In the genomic region with DNA sequence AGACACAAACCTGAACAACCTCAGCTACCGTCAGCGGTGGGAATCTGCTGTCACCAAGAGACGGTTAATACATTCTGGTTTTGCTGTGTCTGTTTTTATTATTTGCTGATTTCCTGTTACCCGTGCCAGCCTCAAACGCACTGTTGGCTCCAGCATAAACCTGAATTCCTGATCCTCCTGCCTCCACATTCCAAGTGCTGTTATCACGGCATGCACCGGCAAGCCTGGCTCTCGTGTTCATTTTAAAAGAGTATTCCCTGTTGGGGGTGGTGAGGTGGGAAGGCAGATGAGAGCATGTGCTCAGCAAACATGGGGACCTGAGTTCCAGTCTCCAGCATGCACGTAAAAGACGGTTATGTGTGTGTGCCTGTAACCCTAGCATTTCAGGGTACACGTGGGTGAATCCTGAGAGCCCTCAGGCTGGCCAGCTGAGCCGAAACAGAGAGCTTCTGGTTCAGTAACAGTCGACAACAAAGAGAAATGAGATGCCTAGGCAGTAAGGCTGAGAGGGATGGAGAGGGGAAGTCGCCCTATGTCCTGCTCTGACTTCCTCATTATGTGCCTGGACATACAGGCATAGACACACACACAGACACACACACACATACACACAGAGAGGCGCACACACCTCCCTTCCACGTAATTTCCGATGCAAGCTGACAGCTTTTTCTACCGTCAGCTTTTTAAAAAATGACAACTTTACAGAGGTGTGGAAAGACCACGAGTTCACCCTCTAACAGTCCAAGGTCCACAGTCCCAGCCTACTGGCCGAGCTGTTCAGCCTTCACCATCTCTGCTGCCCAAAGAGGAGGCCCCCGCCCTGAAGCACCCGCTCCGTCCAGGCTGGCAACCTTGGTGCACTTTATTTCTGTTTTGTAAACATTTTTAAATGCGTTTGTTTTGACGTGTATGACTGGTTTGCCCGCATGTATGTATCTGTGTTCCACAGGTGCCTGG, we compare ENCODE assay signal across 15 mouse cellular contexts.
A peak's percentile ranks its signal among the peaks of the same experiment; 100 is the strongest.
DNase-seq lines count a peak whose midpoint lies in the region; ATAC-seq and TF ChIP-seq lines count a peak whose summit lies in the region.
"Had no signal": no experiment of that assay in that cellular context is flagged by ENCODE, and none has a peak within 500 bp of the region (broad histone marks: within the 10 kb centered on the region; RNA-seq: fewer than 3 reads in every experiment).

No protein-coding gene starts in this region.

- H3K27me3 ChIP-seq in heart, embryonic 14.5 days (ENCODE audit: control insufficient read depth, insufficient read depth, low read length): no peaks in the 10 kb centered on the region
- no peaks in the 10 kb centered on the region for H3K27me3 ChIP-seq in heart, embryonic 12.5 days (replicated peaks)
- no peaks in the 10 kb centered on the region for H3K27me3 ChIP-seq in kidney, postnatal 0 days (ENCODE audit: insufficient read depth, low read length)
- H3K27me3 ChIP-seq in splenic B cell, adult 2 months (ENCODE audit: control insufficient read depth, insufficient read depth, low read length, poor library complexity, severe bottlenecking): no peaks in the 10 kb centered on the region
- no peaks in the 10 kb centered on the region for H3K27me3 ChIP-seq in forebrain, embryonic 14.5 days (replicated peaks; ENCODE audit: control insufficient read depth, insufficient read depth, low read length)

- ATAC-seq in heart, embryonic 14.5 days (ENCODE audit: insufficient number of reproducible peaks, insufficient read depth, low FRiP score, low read depth): no peak
- no peak; the same call in 1 of the 2 replicates for ATAC-seq in heart, embryonic 12.5 days (ENCODE audit: insufficient number of reproducible peaks, low FRiP score)
- peak; percentile 78 for ATAC-seq in kidney, postnatal 0 days (replicated peaks; ENCODE audit: low FRiP score, low read depth)
- ATAC-seq in activated CD4-positive, CD25-positive, alpha-beta regulatory T cell, adult 4 months: no peak
- no peak for ATAC-seq in forebrain, embryonic 14.5 days
- ATAC-seq: forebrain, postnatal 0 days; midbrain, embryonic 13.5 days had no signal

- TF ChIP-seq CTCF in kidney, postnatal 0 days (IDR thresholded peaks at IDR 0.05; ENCODE audit: low read depth): no peak

- peak; percentile 9 for DNase-seq in right cerebral cortex, postnatal 25 days
- DNase-seq in right cerebral cortex, postnatal 14 days: no peak
- DNase-seq in kidney, postnatal 0 days (ENCODE audit: low spot score): no peak
- peak; percentile 7 for DNase-seq in splenic B cell, adult 2 months (ENCODE audit: low read depth, low spot score)
- DNase-seq in forebrain, embryonic 14.5 days (ENCODE audit: low spot score): no peak
- DNase-seq: adrenal gland, adult 8-10 months; forebrain, postnatal 0 days; heart, adult 18-20 months; lung, adult 18-20 months; thymus, adult 2 months had no signal

- H3K4me1 ChIP-seq in heart, embryonic 14.5 days (ENCODE audit: control insufficient read depth in 2 of 2, insufficient read depth in 2 of 2, low read length in 2 of 2): peaks cover 22 to 27% of the 10 kb centered on the region in 2 experiments
- H3K4me1 ChIP-seq in heart, embryonic 12.5 days (replicated peaks): peaks cover 41% of the 10 kb centered on the region
- peaks cover 10% of the 10 kb centered on the region for H3K4me1 ChIP-seq in kidney, postnatal 0 days (replicated peaks; ENCODE audit: insufficient read depth, low read length)
- H3K4me1 ChIP-seq in forebrain, embryonic 14.5 days (ENCODE audit: control insufficient read depth, insufficient read depth, low read length): no peaks in the 10 kb centered on the region

- H3K36me3 ChIP-seq in heart, embryonic 14.5 days (ENCODE audit: control insufficient read depth, insufficient read depth, low read length): no peaks in the 10 kb centered on the region
- H3K36me3 ChIP-seq in heart, embryonic 12.5 days: no peaks in the 10 kb centered on the region
- H3K36me3 ChIP-seq in kidney, postnatal 0 days (ENCODE audit: insufficient read depth, low read length): no peaks in the 10 kb centered on the region
- H3K36me3 ChIP-seq in splenic B cell, adult 2 months (ENCODE audit: control insufficient read depth, insufficient read depth, low read length, poor library complexity, severe bottlenecking): 0 out of 2 replicates have a peak, but pooled peaks cover 5% of the 10 kb centered on the region
- H3K36me3 ChIP-seq in forebrain, embryonic 14.5 days (ENCODE audit: control insufficient read depth, insufficient read depth, low read length): no peaks in the 10 kb centered on the region
- H3K36me3 ChIP-seq: midbrain, embryonic 13.5 days had no signal

- no peak overlapping the region for H3K4me3 ChIP-seq in heart, embryonic 14.5 days (ENCODE audit: control insufficient read depth in 1 of 2, insufficient read depth in 1 of 2, low read depth in 1 of 2, low read length in 2 of 2)
- H3K4me3 ChIP-seq in heart, embryonic 12.5 days: no peak overlapping the region
- H3K4me3 ChIP-seq in kidney, postnatal 0 days (replicated peaks; ENCODE audit: low read depth, low read length): no peak overlapping the region
- no peak overlapping the region for H3K4me3 ChIP-seq in forebrain, embryonic 14.5 days (ENCODE audit: low read depth, low read length)
- H3K4me3 ChIP-seq: left cerebral cortex, adult 2 months; midbrain, embryonic 13.5 days had no signal

- H3K4me2 ChIP-seq in heart, embryonic 14.5 days (ENCODE audit: low read length): peak overlapping the region; percentile 23; the same call in 1 of the 2 replicates
- H3K4me2 ChIP-seq in heart, embryonic 12.5 days: no peak overlapping the region; the same call in 1 of the 2 replicates
- 0 out of 2 replicates have a peak overlapping the region, but pooled peaks have one; percentile 13 for H3K4me2 ChIP-seq in kidney, postnatal 0 days (ENCODE audit: low read length)
- H3K4me2 ChIP-seq in forebrain, embryonic 14.5 days (ENCODE audit: low read length): no peak overlapping the region
- H3K4me2 ChIP-seq: midbrain, embryonic 13.5 days had no signal

- no peaks in the 10 kb centered on the region for H3K9me3 ChIP-seq in heart, embryonic 14.5 days (ENCODE audit: control insufficient read depth, low read length)
- no peaks in the 10 kb centered on the region for H3K9me3 ChIP-seq in heart, embryonic 12.5 days (replicated peaks)
- H3K9me3 ChIP-seq in kidney, postnatal 0 days (replicated peaks; ENCODE audit: low read length): no peaks in the 10 kb centered on the region
- H3K9me3 ChIP-seq in forebrain, embryonic 14.5 days (replicated peaks; ENCODE audit: control insufficient read depth, low read length): no peaks in the 10 kb centered on the region
- H3K9me3 ChIP-seq: midbrain, embryonic 13.5 days had no signal

- WGBS in heart, embryonic 14.5 days: 60% methylated on average over 26 of the region's 26 CpGs
- WGBS in heart, embryonic 12.5 days: 62% methylated on average over 26 of the region's 26 CpGs
- WGBS in kidney, postnatal 0 days: 50% methylated on average over 26 of the region's 26 CpGs
- 87% methylated on average over 26 of the region's 26 CpGs for WGBS in forebrain, embryonic 14.5 days

- peak overlapping the region; percentile 14 to 44; a peak in 2 of 4 replicates for H3K27ac ChIP-seq in heart, embryonic 14.5 days (replicated peaks in 1 of 2; ENCODE audit: control insufficient read depth in 1 of 2, insufficient read depth in 1 of 2, low read depth in 2 of 2, low read length in 2 of 2)
- no peak overlapping the region for H3K27ac ChIP-seq in heart, embryonic 12.5 days (ENCODE audit: poor library complexity, severe bottlenecking)
- no peak overlapping the region for H3K27ac ChIP-seq in kidney, postnatal 0 days
- no peak overlapping the region for H3K27ac ChIP-seq in forebrain, embryonic 14.5 days (ENCODE audit: low read depth, low read length)
- H3K27ac ChIP-seq: left cerebral cortex, adult 2 months; midbrain, embryonic 13.5 days had no signal

- H3K9ac ChIP-seq in heart, embryonic 14.5 days (ENCODE audit: low read length): no peak overlapping the region
- no peak overlapping the region for H3K9ac ChIP-seq in heart, embryonic 12.5 days
- no peak overlapping the region for H3K9ac ChIP-seq in kidney, postnatal 0 days (ENCODE audit: low read depth, low read length)
- H3K9ac ChIP-seq in forebrain, embryonic 14.5 days (ENCODE audit: low read length): no peak overlapping the region
- H3K9ac ChIP-seq: forebrain, postnatal 0 days; midbrain, embryonic 13.5 days had no signal

Comparison
In these comparisons a context has a peak if more than half of its experiments do, and no peak if none do; other contexts are left out.
1. H3K27ac ChIP-seq: peak in heart, embryonic 14.5 days (2 of 2); none in heart, embryonic 12.5 days (single experiment), kidney, postnatal 0 days (single experiment) and forebrain, embryonic 14.5 days (single experiment).
2. H3K4me2 ChIP-seq: peak in heart, embryonic 14.5 days (single experiment) and kidney, postnatal 0 days (single experiment); none in heart, embryonic 12.5 days (single experiment) and forebrain, embryonic 14.5 days (single experiment).
3. DNase-seq: peak in right cerebral cortex, postnatal 25 days (single experiment) and splenic B cell, adult 2 months (single experiment); none in right cerebral cortex, postnatal 14 days (single experiment), kidney, postnatal 0 days (single experiment) and forebrain, embryonic 14.5 days (single experiment).